Mouse (Mus musculus) midbrain, embryonic 11.5 days (tissue): ENCODE measurements around the gene Selenon. TPM values are rescaled to one million over a fixed set of nuclear protein-coding genes. Genes with fewer than 3 reads are reported as not detected.
A peak's percentile ranks its signal among the peaks of the same experiment; 100 is the strongest.

Experiments used
- ATAC-seq: fragments of 200-750 bp; cut with Nextera tagmentation; 2 replicates; pipeline ENCODE4 v1.8.0; 2017; ENCODE audit warnings: moderate TSS enrichment, moderate library complexity; ENCODE audit not compliant: low FRiP score
- DNase-seq: peaks from one replicate; pipeline ENCODE4 v3.0.0; 2015; ENCODE audit warnings: low spot score; ENCODE audit errors: missing footprints
- H3K27ac ChIP-seq: fragments of 300-500 bp; sonication (generic); 2 replicates; pipeline ENCODE4 v1.5.1; 2014; ENCODE audit warnings: low read depth, low read length
- H3K27me3 ChIP-seq: fragments of 300-500 bp; sonication (generic); 2 replicates; pipeline ENCODE4 v1.6.1; 2014; ENCODE audit warnings: mild to moderate bottlenecking, low read length, moderate library complexity, mixed read lengths; ENCODE audit not compliant: control insufficient read depth, insufficient read depth
- H3K36me3 ChIP-seq: fragments of 300-500 bp; sonication (generic); 2 replicates; pipeline ENCODE4 v1.6.1; 2014; ENCODE audit warnings: mild to moderate bottlenecking, low read length, moderate library complexity, mixed read lengths; ENCODE audit not compliant: control insufficient read depth, insufficient read depth
- H3K4me1 ChIP-seq: fragments of 300-500 bp; sonication (generic); 2 replicates; pipeline ENCODE4 v1.6.1; 2014; ENCODE audit warnings: low read length; ENCODE audit not compliant: control insufficient read depth, insufficient read depth
- H3K4me2 ChIP-seq: fragments of 300-500 bp; sonication (generic); 2 replicates; pipeline ENCODE4 v1.6.1; 2014; ENCODE audit warnings: mild to moderate bottlenecking, moderate library complexity
- H3K4me3 ChIP-seq: fragments of 300-500 bp; sonication (generic); 2 replicates; pipeline ENCODE4 v1.5.1; 2014; ENCODE audit warnings: low read depth, low read length
- H3K9ac ChIP-seq: fragments of 300-500 bp; sonication (generic); 2 replicates; pipeline ENCODE4 v1.6.1; 2014; ENCODE audit warnings: low read length
- H3K9me3 ChIP-seq: fragments of 300-500 bp; sonication (generic); 2 replicates; pipeline ENCODE4 v1.6.1; 2016; ENCODE audit warnings: low read length; ENCODE audit not compliant: control insufficient read depth
- WGBS: fragments of 180-500 bp; shearing (Covaris S2); extraction: QIAGEN DNeasy Blood & Tissue Kit; methylation state at CpG from one replicate; pipeline ENCODE4 v1.1.7; 2014; 5-methylcytosine and 5-hydroxymethylcytosine counted together
- microRNA-seq: library from miRNA; unstranded; fragments of <30 nt; microRNA quantifications from one replicate; pipeline ENCODE4, GENCODE M21; 2017
- polyA plus RNA-seq: library from polyadenylated mRNA; unstranded; fragments of >200 nt; fragmentation: Nextera tagmentation; extraction: Ambion mirVana; gene quantifications from 2 replicates; pipeline ENCODE4 v1.2.1, GENCODE M21; 2014

Selenon gene
- polyA plus RNA-seq, 1 experiment from 2014 or later: 24.6 TPM

DNA sequence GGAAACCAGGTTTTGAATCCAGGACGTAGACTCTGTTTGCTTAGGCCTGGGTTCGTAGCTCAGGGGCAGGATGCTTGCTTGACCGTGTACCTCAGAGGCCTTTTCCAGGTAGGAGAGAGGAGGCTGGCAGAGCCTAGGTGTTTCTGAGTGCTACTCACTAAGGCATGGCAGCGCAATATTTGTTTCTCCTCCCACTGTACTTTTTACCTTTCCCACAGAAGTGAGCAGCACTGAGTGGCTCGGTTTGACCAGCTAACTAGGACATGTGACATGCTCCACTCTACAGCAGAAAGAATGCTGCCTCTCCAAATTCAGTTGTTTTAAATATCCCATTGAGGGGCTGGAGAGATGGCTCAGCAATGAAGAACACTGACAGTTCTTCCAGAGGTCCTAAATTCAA, 63.8 kb downstream of the Selenon start:
- 91% methylated on average over 5 of the region's 5 CpGs for WGBS
- no peaks in the 10 kb centered on the region for H3K27me3 ChIP-seq
- H3K36me3 ChIP-seq: no peaks in the 10 kb centered on the region
- H3K9me3 ChIP-seq: no peaks in the 10 kb centered on the region
- DNase-seq (peak; percentile 65), ATAC-seq (no peak)
- H3K27ac ChIP-seq: no peak overlapping the region
- H3K9ac ChIP-seq: no peak overlapping the region
- no peak overlapping the region for H3K4me3 ChIP-seq
- H3K4me1 ChIP-seq: no peaks in the 10 kb centered on the region
- H3K4me2 ChIP-seq: no peak overlapping the region

Small RNA genes within 50 kb of the gene (microRNA-seq; reads per million reads assigned to microRNA genes)
- gene Mir6403: not detected

Other genes starting within 250 kb of the Selenon start
- 0.11 TPM in 1 of 2 replicates, not detected in the other for gene Trim63, start 237.0 kb downstream of the Selenon start, polyA plus RNA-seq
- not detected in 2 replicates for gene Slc30a2, start 209.0 kb downstream of the Selenon start, polyA plus RNA-seq
- gene Extl1, start 168.3 kb downstream of the Selenon start, polyA plus RNA-seq: 0.06 and 0.11 TPM in 2 replicates
- gene Pafah2, start 155.8 kb downstream of the Selenon start, polyA plus RNA-seq: 8.8 and 10.0 TPM in 2 replicates
- 4,454 and 4,703 TPM in 2 replicates for gene Stmn1, start 83.8 kb downstream of the Selenon start, polyA plus RNA-seq
- gene Paqr7, start 55.5 kb downstream of the Selenon start, polyA plus RNA-seq: 1.3 and 1.4 TPM in 2 replicates
- 7.8 and 7.9 TPM in 2 replicates for gene Aunip, start 41.2 kb downstream of the Selenon start, polyA plus RNA-seq
- 132 and 140 TPM in 2 replicates for gene Mtfr1l, start 16.8 kb downstream of the Selenon start, polyA plus RNA-seq
- 3.1 and 3.2 TPM in 2 replicates for gene Man1c1, start 152.1 kb upstream of the Selenon start, polyA plus RNA-seq
- gene Ldlrap1, start 215.9 kb upstream of the Selenon start, polyA plus RNA-seq: 4.8 and 5.7 TPM in 2 replicates